Mouse (Mus musculus): Measurements from ENCODE around the gene Pacs2.

The Pacs2 gene

DNA sequence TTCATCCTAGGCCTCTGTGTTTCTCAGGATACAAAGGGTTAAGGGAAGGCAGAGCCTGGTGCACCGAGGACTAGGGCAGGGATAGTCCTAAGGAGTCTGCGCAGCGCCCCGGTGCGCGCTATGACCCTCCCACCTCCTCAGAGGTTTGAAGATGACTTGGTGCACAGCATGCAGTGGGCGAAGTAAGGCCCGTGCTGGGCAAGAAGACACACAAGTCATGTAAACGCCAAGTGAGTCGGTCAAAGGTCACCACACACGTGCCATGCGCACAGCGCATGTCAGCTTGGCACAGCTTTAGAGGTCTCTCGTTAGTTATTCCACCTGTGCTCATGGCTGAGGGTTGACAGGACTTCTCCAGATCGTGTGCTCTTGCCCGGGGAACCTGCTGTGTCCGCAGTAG lies 75.7 kb downstream of the Pacs2 start:
- peak in 1 of 2 experiments; percentile 51 for DNase-seq

DNA sequence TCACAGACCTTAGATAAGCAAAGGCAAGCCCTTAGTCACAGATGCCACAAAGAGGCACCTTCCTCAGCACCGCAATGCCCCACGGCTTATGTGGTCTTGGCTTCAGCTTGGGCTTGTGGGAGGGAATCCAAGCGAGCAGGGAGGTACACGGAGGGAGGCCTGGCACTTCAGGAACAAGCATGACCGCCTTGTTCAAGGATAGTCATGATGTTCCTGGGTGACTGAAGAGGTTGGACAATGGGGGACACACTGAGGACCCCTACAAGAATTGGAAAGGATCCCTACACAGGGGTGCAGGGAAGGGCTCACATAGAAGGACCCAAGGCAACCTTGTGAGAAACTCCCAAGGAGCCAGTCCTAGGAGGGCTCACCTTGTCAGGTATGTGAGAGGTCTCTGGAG lies 82.7 kb downstream of the Pacs2 start:
- no peak for DNase-seq

DNA sequence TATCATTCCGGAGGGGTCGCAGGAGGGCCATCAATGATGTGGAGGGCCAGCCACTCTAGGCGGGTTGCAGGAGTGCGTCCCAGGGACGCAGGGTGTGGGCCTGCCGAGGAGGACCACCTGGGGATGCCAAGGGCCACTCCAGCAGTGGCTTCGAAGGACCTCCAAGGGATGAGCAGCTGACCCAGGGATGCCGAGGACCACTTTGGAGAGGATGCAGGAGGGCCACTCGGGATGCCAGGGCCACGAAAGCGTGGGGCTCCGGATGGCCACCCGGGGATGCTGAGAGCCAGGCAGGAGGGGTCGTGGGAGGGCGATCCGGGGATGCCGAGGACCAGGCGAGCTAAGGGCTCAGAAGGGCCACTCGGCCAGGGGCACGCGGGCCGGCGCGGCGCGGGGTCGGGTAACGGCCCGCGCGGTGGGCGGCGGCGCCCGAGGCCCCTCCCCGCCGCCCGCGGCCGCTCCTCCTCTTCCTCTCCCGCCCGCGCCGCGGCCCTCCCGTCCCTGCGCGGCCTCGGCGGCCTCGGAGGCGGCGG lies 83.5 kb downstream of the Pacs2 start, which contains the start of gene Mta1:
Gene Mta1, plus strand, starts transcription at position 530 of the 533 bp plus-strand sequence.
- peak; percentile 65 to 77 for DNase-seq

DNA sequence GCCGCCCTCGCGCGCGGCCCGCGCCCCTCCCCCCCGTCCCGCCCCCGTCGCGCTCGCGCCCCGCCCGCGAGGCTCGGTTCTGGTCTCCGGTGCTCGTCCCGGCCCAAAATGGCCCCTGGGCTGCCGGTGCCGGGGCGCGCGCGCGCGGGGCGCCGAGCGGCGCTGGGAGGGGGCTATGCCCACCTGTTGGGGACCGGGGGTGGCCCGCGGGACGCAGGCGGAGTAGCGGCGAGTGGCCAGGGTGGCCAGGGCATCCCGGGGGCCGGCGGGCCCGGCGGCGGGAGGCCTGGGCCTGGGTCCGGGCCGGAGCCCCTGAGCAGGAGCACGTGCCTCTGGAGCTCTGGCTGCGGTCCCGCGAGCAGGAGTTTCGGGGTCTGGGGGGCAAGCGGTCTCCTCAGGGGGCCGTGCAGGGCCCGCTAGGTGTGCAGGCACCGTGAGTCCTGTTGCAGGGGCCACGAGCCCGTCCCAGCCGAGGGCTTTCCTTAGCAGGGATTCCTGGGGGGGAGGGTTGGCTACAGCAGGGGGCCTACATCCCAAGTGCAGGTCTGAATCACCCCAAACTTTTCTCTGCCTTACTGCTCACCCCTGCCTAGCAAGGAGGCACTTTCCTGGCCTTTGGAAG lies 84.3 kb downstream of the Pacs2 start:
- peak; percentile 40 to 53 for DNase-seq

DNA sequence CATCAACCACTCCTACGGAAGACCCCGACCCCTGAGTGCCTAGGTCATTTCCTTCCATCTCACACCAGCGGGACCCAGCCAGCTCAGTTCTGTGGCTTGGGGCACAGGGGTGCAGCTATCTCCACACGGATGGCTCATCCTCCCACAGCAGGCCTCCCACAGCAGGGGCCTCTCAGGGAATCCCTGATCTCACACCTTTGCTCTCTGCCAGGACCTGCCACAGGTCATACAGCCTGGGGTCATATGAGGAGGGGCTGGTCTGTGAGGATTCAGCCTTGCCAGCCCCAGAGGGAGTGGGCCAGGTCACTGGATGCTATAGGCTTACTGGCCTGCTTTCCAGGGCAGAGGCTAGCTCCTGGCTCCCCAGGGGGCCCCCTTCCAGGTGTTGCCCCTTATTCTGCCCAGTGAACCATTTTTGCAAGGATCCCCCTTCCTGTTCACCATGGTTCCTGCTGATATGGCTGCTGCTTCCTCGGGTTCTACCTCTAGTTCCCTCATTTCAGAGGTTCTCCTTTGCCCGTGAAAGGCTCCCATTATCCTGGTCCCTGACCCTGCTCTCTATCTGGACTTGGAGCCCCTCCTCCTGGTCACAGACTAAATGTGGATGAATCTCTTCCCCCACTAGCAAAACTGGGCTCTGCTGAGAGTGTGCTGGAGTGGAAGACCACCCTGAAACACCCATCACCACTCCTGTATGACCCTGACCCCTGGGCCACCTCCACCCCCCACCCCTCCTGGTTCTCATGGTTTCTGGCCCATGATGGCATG lies 85.3 kb downstream of the Pacs2 start:
- DNase-seq = no peak

DNA sequence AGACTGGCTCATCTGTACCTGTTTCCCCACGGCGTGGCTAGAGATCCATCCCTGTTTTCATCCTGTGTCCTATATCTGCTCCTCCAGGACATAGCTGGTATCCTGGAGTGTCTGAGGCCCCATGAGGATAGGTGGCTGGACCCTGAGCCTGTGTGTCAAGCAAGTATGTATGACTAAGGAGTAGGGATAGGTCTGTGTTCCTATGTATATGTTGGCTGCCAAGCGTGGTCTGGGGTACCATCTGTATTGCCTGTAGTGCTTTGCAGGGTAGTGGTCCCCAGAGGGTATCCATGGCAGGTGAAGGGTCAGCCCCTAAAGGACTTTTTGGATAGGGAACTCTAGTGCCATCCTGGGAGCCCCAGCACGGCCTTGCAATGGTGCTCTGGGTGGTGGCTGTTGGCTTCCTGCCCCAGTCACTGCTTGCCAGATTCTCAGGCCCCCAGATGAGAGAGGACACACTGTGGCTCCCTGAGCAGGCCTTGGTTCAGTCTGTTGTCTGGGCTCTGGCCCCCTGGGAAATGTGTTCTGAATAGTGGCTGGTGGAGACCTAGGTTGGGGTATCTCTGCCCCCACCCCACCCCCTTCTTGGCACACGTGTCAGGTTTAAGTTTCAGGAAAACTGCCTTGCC lies 86.3 kb downstream of the Pacs2 start:
- no peak for DNase-seq

DNA sequence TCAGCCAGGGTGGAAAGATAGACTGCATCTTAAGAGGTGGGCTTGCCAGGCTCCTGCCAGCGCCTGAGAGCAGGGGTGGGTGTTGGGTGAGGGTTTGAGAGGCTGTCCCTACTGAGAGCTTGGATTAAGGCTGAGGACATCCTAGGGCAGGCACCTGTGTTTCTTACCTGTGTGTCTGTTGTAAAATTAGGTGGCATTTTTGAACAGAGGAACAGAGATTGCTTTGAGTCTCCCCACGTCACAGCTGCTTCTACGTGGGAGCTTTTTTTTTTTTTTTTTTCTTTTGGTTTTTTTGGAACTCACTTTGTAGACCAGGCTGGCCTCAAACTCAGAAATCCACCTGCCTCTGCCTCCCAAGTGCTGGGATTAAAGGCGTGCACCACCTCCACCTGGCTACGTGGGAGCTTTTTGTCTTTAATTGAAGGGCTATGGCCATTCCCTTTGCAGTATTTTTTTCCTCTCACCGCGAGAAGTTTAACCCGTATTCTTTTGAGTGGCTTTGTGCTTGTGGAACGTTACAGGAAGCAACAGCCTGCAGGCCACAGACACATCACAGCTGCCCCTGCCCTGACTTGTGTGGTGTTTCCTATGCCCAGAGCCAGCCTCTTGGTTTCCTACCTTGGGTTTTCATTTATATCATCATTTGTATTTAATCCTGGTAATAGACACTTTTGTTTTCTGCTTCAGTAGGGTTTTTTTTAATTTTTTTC lies 87.1 kb downstream of the Pacs2 start:
- DNase-seq = no peak

DNA sequence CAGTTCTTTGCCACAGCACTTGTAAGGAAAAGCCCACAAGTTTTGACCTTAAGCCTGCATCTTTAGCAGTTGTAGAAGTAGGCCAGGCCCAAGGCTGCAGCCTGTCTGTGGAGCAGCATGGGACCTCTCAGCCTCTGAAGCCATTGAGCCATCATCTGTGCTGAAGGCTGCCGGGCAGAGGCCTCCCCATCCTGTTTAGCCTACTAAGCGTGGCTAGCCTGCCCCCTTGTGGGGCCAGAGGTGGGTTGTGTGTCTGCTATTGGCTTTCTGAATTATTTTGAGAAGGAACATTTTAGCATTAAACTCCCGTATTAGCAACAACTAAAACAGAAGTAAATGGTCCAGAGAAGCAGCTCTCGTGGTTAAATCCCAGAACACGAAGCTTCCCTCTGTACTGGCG lies 88.2 kb downstream of the Pacs2 start:
- peak; percentile 74 to 82 for DNase-seq

DNA sequence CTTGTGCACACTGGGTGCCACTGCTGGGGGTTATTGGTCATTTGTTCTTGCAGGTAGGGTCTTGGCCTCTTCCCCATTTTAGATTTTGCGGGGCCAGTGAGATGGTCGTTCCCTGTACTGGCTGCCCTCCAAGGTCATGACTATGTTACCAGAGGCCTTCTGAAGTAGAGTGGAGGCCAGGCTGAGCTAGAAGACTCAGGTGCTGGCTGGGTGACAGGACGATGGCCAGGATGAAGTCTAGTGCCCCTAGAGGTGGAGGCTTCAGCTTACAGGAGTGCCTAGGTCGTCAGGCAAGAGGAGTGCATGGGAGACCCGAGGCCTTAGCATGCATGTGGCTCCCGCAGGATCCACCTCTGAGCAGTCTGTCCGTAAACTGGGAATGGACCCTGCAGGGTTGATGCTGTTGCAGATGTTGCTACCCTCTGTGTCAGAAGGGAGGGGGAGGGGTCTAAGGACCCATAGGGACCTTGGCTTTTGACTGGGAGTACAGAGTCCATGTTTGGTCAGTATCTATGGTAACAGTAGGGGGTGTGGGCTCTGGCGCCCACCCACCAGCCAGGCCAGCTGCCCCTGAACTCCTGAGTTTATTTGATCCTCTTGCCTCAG lies 89.6 kb downstream of the Pacs2 start:
- peak; percentile 28 to 40 for DNase-seq

DNA sequence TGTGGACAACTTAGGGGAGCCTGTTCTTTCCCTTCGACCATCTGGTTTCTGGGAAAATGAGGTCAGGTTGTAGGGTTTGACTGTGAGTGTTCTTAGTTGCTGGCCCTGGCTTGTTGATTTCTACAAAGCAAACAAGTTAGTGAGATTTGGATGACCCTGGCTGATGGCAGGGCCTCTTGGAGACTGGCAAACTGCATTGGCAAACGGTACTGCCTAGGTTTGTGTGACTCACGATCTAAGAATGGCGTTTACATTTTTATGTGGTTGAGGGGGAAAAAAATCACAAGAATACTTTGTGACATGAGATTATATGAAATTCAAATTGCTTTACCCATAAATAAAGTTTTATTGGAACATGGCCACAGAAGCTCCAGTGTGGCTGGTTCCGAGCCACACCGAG lies 92.1 kb downstream of the Pacs2 start:
- no peak for DNase-seq

DNA sequence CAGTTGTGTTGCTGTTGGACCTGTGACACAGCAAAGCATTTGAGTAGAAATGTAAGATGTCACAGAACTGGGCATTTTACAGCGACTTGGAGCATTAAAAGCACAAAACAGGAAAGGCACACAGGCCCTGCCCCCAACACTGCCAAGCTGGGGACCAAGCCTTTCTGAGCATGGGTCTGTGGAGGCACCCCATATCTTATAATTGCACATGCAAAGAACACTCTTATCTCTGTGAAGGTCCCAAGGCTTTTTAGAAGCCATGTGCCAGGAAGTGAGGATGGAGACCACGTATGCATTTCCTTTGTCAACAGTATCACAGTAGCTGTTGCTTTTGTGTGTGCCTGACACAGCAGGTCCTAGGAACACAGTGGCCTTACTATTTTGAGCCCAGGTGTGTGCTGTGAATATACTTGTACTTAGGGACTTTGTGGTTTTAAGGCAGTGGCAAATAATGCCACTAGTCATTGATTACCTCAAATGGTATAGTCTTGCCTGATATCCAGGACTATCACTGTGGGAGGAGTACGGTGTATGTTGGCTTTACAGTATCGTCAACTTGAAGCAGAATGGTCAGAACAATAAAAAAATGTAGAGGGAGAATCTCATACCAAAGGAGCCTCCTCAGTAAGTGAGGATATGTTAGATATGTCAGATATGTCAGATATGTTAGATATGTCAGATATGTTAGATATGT lies 93.3 kb downstream of the Pacs2 start:
- DNase-seq = no peak

DNA sequence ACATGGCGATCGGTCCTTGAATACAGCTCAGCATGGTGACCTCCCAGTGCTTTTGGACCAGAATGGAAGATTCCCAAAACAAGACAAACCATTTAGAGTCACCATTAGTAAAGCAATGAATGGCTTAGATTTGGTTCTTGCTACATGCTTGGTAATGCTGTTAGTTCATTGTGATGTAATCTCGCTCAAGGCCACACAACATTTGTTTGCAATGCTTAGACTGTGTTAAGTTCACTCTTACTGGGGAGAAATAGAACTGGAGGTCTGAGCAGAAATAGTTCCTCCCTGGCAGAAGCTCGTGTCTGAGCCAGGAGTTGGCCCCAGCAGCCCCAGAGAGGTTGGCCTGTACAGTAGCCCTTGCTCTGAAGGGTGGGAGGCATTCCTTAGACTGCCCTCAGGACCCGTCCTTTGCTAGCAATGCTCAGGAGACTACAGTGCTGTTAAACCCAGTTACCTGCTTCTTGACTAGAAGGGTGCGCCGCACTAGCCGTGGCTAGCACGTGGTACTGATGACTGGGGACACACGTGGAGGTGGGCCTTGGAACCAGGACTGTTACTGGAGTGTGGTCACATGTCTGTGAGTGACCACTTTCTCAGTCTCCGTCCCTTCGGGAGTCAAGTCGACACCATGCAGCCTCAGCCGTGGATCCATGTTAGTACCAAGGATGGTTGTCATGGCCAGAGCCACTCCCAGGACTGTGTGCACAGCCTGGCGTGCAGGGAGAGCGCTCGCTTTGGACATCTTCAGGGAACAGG lies 94.4 kb downstream of the Pacs2 start:
- DNase-seq = no peak

DNA sequence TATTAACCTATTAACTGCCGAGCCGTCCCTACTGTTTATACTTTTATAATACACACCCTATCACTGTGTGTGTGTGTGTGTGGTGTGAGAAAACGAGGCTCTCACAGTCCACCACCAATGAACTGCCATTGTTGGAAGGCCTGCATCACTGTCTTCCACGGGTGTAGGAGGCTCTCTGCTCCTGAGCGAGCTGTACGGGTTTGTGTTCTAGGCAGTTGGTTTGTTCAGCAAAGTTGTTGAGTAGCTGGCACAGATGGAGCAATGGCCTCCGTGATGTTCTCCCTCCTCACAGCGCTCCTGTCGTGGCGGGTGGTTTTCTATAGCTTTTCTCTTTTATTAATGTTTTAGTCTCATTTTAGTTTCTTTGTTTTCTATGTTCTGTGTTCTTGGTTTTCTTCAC lies 95.5 kb downstream of the Pacs2 start:
- no peak for DNase-seq

DNA sequence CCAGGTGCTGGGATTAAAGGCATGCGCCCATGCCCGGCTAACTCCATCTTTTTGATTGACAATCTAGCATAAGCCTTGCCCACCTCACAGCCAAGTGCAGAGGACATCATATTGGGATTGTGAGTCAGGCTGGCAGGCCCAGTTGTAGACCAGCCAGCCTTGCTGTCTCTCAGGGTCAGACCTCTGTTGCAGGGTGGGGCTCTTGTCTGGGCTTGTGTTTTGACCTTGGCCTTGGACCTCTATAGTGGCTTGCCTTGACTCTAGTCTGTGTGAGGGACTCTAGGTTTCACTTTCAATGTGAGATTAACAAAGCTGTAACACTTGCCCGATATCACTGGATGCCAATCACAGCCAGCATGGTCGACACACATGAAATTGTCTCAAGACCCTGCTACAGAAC lies 99.8 kb downstream of the Pacs2 start:
- DNase-seq = no peak

DNA sequence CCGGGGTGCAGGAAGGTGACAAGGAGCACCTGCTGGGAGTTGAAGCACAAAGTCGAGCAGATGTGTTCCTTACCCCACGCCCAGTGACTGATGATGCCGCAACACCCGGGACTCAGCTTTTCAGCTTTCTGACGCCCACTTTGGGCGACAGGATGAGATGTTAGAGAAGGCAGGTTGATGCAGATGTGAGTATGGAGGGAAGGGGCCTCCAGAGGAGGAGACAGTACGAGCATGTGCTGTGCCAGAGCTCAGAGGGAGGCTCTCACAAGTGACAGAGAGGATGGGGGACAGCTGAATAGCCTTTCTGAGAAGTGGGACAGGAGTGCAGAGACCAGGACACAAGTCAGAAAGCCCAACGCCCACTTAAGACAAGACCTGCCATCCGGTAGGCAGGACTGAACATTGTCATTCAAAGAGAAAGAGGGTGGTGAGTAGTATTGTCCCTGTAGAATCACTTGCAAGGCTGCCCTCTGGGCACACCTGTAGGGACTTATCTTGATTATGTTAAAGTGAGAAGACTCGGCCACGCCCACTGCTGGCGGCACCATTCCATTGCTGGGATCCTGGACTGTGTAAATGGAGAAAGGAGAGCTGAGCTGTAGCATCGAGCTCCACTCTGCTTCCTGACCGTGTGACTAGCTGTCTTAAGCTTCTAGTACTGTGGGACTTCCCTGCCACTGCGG lies 100.7 kb downstream of the Pacs2 start:
- DNase-seq = no peak

DNA sequence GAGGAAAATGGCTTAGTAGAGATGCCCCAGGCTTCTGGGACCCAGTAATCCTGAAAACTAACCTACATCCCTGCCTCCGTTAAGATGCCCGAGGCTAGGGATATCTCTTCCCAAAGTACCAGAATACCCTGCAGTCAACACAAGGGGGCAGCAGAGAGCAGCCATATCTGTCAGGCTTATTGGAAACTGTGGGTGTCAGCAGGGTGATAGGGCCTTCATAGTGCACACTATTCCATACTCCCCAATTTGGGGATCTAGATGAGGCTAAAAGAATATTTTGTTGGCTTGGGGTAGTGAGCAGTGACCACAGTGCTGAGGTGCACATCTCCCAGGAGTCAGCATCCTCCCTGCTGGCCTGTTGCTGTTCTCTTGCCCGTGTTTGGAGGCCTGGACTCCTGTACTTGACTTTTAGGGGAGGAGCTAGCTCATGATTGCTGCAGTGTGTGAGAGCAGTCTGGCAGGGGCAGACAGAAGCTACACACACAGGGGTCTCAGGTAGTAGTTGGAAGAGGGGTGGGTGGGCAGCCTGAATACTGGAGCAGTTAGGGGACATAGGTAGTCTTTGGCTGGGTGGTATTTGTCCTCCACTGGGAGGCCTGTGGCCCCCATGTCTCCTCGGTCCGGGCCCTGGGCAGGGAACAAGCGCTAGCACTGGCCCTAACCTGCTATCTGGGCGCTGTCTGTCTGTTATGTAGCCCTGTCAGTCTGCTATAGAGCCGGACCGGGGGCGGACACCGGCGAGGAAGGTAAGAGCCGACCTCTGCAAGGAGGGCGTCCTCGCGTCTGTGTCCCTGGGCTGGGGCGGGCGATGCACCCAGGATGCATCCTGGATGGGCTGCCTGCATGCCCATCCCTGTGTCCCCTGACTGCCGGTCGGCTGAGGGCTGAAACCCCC lies 105.5 kb downstream of the Pacs2 start:
- DNase-seq = peak; percentile 88 to 89
